Mouse (Mus musculus) thymus, postnatal 10 days (tissue): ENCODE results near the gene Pld3.
A peak's percentile ranks its signal among the peaks of the same experiment; 100 is the strongest.

Source experiments
- DNase-seq, 2 experiments: peaks; one replicate each; pipeline ENCODE4 v3.0.0; 2021; ENCODE audit warnings: low spot score in 2 of 2

Gene Pld3

DNA sequence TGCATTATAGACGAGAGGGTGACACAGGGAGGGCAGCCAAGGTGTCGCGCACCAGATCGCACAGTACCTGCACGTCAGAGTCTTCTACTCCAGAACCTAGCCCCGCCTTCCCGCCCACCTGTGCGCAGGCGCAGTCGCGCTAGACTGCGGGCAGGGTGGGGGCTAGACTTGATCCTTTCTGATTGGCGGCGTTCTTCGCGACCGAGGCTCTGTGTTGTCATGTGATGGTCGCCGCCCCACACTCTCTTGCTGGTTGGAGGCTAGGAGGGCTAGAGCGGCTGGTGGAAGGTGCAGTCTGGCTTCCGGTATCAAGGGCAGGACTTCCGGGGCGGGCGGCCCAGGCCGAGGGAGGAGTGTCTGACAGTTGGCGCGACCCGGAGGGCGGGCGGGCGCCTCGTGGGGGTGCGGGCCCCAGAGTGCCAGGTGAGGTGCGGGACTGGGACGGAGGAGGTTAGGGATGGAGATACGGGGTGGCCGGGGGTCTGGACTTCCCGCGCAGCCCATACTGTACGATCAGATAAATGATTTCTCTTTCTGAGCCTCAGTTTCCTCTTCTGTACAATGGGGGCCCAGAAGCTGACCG, at the start of gene Pld3, which contains the start of gene 2310022A10Rik:
Pld3 (minus strand) TSS at position 288 of the 583 bp plus-strand sequence.
2310022A10Rik (plus strand) TSS at position 303 of the 583 bp plus-strand sequence.
- peak; percentile 92 to 96 for DNase-seq

DNA sequence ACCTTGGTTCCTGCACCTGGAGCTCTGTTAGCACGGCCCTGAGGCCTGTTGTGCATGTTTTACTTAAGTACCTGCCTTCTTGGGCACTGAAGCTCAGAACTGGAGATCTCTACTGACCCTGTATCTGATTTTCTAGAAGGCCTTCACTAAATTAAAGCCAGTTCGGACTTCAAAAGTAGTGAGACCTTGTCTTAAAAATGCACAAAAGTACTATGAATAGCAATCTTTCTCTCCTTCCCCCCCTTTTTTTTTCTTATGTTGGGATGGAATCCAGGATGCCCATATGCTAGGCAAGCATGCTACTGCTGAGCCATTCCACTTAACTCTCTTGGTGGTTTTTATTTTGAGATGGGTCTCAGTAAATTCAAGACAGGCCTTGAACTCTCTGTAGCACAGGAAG, 49.1 kb upstream of the Pld3 start:
- DNase-seq, result no peak

DNA sequence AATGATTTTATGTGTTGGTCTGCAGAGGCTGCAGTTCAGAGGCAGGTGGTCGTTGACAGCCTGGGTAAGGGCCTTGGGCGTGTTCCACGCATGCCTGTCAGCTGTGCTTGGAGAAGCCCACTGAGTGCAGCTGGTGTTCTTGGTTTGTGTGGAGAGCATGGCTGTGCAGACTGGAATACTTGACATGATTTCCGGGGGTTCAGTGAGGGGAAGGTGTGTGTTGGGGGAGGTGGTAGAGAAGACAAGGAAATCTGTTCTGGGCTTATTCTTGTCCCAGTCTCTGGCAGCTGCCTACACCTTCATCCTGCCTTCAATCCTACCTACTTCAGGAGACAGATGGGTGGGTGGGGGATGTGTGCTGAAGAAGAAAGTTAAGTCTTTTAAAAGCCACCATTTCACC, 48.6 kb upstream of the Pld3 start:
- no peak for DNase-seq

DNA sequence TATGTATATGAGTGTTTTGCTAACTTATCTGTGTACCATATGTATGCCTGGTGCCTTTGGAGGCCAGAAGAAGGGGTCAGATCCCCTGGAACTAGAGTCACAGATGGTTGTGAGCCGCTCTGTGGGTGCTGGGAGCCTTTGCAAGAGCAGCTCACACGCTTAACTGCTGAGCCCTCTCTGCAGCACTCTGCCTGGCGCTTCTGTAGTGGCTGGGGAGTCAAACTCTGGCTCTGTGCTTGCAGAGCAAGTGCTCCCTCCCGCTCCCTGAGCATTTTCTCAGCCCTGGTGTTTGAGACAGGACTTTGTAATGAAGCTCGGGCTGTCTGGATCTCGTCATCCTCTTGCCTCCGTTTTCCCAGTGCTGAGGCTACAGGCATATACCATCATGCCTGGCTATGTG, 45.0 kb upstream of the Pld3 start:
- no peak for DNase-seq

DNA sequence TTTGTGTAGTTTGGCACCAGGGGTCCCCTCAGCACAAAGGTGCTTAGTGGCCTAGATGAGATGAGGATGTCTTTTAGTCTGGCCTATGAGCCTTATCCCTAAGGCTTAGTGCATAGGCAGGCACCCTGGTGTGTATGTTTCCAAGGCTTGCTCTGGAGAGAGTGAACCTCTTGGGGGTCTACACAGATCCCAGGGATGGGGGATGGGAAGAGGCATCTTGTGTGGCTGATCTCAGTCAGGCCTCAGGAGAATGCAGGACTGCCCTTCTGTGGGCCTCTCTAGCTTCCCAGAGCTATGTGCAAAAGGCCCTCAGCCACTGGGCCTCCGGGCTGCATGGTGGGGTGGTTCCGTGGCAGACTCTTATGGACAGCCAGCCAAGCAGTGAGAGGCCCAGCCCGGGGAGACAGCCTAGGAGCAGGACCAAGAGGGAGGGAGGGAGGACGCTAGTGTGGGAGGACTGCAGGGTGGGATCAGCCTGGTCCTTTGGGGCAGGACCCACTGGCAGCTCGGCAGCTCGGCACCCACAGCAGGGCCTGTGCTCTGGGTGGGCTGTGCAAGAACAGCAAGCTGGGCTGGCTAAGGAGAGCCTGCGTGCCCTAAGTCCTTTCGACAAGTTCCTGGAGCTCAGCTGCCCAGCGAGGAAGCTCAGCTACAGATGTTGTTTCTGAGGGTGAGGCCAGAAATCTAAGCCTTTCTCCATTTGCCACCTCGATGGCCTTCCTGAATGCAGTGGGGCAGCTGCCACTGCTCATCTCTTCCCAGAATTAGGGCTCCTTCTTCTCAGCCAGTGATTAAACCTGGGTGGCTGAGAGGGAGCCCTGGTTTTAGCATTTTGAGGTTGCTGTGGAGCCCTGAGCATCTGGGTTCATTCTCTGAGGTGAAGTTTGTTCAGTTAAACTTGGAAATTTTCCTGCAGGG, 43.8 kb upstream of the Pld3 start:
- DNase-seq, result no peak

DNA sequence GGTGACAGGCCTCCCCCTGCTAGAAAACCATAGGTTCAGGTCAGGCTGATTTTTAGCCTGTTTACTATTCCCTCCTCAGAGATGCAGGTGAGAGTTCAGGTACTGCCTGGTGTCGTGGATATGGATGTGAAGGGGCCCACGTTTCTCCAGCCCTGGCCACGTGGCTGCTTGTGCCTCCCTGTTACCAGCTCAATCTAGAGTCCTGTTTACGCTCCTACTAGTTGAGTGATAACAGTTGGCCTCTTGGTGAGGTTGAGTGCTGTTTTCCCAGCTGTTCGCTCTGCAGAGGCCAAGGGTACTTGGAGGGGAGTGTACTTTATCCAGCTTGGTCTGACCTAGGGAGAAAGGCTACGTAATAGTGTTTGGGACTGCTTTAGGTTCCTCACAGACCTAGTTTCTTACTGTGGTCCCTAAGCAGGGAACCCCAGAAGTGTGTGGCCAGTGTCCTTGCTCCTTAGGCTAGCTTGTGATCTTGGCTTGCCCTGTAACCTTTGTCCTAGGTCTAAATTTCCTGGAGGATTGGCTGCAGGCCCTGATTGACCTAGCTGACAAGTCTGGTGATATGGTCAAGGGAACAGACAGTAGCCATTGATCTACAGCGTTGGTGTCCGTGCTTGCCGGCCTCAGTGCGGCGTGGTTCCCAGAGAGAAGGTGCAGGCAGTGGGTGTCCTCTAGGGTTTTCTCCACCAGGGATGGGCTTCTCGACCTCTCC, 40.1 kb upstream of the Pld3 start:
- peak in 1 of 2 experiments; percentile 11 for DNase-seq

DNA sequence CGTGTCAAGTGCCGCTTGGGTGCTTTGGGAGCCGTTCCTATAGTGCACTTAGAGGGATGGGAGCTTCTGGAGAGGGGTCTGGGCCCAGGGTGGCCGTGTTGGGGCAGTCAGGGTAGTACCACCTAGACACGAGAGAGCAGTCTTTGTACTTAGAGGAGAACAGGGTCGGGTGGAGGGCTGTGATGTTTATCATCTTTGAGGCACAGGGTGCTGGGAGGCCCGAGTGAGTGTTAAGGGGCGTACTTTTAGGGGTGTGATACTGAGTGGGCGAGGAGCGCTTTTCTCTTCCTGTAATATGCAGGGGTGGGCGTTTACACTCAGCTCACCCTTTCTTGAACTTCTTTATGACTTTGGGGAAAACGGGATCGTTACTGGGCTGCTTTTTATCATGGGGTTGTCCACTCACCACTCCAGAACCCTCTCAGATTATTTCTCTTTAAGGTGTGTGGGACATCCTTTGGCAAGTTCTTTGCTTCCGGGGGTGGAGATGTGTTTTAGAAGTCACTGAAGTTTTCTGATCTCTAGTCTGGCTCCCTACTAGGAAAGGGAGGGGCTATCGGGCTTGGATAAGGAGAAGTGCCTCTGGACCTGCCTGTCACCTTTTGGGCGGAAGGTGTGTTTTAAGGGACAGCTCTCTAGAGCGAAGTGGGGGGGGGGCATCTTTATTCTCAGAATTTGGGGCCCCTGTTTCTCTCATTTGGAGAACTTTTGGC, 39.4 kb upstream of the Pld3 start:
- DNase-seq, result peak; percentile 64 to 75

DNA sequence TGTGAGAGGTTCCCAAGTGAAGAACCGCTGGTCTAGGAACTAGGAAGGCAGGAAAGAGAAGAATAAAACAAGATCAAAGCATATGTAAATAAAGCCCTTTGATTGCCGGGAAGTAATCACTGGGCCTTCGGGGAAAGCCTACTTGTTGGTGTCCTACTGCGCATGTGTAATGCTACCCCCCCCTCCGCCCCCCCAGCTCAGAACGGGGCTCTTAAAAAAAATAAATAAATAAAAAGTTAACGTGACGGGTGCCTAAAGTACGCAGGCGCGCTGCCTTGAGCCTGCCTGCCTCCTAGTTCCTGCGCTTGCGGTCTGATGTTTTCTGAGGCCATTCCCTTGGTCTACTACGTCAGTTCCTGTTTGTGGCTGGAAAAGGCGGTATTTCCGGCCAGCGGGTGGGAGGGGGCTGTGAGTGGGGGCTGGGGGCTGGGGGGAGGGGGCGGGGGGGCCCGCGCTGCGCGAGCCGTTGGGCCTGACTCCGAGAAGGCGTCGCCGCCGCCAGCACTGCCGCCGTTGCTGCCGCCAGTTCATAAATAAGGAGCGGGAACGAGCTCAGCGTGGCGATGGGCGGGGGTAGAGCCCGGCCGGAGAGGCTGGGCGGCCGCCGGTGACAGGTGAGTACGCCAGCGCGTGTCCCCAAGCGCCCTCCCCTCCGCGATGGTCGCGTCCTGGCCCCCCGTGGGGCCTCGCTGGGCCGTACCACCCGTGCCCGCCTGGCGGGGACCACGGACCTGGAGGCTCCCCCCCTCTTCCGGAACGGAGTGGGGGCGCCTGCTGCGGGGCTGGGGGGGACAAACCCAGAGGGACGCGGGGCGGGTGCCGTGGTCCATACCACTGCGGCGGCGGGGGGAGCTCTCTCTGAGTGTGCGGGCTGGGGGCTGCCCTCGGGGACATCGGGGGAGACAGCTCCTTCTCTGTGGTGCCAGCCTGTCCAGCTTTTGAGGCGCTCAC, 38.5 kb upstream of the Pld3 start, which contains the start of gene Akt2:
Akt2 (plus strand) TSS at position 287 of the 951 bp plus-strand sequence.
- DNase-seq, result peak; percentile 94

DNA sequence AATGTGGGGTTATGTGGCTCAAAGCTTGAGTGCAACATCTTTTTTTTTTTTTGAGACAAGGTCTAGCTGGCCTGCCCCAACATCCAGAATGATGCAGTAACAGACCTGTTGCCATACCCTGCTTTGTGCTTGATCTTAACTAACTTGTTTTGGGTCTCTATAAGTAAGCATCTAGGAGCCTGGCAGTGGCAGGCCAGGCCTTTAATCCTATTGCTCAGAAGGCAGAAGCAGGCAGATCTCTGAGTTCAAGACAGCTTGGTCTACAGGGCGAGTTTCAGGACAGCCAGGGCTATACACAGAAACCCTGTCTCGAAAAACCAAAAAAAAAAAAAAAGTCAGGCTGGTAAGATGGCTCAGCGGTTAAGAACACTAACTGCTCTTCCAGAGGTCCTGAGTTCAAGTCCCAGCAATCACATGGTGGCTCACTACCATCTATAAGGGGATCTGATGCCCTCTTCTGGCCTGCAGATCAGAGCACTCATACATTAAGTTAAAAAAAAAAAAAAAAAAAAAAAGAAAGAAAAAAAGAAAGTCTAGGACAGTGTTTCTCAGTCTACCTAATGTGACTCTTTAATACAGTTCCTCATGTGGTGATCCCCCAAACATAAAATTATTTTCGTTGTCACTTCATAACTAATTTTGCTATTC, 37.7 kb upstream of the Pld3 start:
- DNase-seq, result peak in 1 of 2 experiments; percentile 28

DNA sequence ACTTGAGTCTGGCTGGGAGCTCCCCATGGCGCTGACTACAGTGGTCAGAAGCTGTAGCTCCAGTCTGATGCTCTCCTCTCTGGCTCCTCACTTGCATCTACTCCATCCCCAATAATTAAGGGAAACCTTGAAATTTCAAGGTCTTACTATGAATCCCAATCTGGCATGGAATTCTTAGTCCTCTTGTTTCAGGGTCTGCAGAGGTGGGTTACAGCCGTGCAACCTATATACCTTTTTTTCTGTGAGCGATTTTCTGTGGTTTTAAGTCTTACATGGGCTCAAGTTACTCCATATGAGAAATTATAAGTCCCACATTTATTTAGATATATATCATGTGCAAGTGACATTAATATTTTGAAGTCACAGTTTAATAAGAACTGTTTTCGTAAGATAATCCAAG, 37.1 kb upstream of the Pld3 start:
- DNase-seq, result no peak

DNA sequence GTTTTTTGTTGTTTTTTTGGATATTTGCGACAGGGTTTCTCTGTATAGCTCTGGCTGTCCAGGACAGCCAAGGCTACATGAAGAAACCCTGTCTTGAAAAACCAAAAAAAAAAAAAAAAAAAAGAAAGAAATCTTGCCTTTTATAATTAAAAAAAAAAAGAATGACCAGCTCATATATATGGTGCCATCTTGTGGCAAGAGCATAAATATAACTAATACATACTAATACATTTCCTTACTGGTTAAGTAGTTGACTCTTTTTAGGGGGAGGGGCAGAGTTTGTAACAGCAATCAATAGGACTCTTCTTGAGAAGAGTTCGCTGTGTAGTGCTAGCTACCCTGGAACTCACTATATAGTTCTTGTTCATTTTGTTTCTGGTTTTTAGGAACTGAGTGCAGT, 34.7 kb upstream of the Pld3 start:
- no peak for DNase-seq

DNA sequence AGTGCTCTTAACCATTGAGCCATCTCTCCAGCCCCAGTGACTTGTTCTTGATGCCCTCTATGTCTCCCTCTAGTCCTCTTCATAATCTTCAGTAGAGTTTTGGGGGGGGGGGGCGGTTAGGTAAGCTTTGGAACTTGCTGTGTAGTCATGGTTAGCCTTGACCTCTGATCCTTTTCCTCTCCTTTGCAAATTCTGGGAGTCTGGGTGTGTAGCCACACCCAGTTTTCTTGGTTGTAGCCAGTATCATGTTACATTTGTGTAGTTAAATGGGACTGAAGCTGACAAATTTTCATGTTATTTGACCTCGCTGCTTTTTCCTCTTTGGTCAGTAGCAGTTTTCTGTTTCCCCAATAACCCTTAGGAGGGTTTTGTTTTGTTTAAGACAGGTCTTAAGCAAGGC, 33.8 kb upstream of the Pld3 start:
- no peak for DNase-seq

DNA sequence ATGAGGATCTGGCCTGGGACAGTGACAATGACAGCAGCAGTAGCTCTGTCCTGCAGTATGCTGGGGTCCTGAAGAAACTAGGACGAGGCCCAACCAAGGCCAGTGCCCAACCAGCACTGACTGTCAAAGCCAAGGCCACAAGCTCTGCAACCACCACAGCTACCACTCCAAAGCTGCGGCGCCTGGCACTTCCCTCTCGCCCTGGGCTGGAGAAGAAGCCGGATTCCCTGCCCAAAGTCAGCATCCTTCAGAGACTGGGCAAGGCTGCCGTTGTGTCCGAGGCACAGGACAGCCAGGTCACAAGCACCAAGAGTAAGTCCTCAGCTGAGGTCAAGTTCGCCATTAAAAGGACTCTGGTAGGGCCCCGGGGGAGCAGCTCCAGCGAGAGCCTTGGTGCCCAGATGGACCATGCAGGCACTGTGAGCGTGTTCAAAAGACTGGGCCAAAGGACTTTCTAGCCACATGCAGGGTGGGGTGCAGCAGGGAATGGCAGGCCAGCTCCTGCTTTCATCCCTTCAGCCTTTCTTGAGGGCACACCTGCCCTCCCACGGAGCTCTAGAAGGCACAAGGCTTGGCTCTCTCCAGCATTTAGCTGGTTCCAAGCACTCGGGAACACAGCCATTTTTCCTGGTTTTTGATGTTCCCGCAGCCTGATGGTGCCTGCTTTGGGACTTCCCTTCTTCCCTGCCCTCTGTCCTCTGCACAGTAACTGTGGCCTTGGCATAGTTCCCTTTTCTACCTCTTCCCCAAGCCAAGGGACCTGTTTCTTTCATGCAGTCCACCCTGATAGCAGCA, 27.6 kb upstream of the Pld3 start:
- no peak for DNase-seq

DNA sequence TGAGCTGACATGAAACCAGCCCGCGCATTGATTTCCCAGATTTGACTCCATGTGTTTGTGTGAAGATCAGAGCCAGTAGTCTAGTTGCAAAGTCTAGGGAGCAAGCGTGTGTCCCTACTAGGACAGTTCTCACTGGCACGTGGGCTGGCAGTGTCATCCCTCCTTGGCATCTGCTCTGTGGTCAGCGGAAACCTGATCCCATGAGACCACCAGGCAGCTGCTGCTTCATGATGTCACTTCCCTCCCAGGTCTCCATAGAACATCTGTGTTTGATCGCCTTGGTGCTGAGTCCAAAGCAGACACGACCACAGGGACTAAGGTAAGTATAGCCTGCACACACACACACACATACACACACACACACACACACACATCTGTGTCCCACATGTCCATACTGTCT, 25.4 kb upstream of the Pld3 start:
- no peak for DNase-seq

DNA sequence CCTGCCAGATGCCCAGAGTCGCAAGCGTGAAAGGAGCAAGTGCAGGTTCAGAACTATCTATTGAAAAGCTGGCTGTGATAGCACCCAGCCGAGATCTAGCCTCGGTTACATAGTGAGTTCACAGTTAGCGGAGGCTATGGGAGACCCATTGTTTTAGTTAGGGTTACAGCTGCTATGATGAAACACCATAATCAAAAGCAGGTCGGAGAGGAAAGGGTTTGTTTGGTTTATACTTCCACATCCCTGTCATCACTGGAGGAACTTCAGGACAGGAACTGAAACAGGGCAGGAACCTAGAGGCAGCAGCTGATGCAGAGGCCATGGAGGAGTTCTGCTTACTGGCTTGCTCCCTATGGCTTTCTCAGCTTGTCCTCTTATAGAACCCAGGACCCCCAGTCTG, 24.6 kb upstream of the Pld3 start:
- DNase-seq, result no peak

DNA sequence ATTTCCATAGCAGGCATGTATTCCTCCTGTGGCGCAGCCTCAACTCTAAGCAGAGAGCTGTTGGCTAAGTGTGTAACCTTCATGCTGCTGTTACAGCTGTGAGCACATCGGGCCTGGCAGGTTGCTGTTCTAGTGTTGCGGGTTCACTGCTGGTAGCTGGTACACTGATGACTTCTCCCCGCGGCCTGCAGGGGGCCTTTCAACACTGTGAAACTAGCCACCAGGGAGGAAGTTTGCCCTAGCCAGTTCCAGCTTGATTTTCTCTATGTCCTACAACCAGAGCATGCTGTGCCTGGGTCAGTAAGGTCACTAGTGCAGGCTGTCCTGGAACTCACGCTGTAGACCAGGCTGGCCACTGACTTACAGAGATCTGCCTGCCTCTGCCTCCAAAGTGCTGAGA, 23.9 kb upstream of the Pld3 start:
- peak; percentile 9 to 40 for DNase-seq

DNA sequence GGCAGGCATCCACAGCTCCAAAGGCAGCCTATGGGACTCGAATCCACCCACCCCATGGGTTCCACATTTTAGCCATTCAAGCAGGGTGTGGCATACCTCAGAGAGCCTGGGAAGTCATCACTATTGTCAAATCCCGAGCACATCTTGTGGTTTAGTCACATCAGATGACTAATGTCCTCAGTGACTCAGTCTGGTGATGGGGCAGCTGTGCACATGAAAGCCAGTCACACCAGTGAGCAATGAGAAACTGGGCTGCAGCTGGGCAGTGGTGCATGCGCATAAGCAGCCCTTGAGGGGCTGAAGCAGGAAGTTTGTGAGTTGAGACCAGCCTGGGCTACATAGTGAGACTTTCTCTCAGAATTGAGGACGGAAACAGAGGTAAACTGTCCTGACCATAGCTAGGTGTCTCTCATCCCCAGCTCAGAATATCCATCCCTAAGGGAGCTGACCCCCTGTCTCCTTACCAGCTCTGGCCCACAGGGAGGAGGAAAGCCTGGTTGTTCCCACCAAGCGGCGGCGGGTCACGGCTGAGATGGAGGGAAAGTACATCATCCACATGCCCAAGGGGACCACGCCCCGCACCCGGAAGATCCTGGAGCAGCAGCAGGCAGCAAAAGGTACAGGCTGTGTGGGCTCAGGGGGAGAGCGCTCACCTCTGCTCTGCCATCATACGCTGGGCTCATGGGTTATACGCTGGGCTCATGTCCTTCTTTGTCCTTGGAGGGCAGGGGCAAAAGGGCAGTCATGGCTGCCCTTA, 21.3 kb upstream of the Pld3 start:
- no peak for DNase-seq

DNA sequence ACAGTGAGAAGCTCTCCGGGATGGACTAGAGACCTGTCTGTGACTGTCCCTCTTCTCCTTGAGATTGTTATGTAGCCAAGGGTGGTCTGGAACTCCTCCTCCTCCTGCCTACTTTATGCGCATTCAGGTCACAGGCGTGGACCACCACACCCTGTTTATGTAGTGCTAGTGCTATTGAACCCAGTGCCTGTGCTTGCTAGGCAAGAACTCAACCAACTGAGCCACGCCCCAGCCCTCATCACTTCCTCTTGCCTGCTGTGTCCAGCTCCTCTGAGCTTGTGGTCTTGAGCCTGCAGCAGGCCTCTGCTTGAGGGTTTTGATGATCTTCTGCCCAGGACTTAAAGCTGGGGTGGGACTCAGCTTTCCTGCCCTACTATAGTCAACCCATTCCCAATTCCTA, 19.1 kb upstream of the Pld3 start:
- no peak for DNase-seq
